Comparison of ENCODE assay signal across 7 mouse cellular contexts in genomic region chr19:8965771-8966170, GRCm38 (mm10). TPM values are rescaled to one million over a fixed set of nuclear protein-coding genes. Genes with fewer than 3 reads are reported as not detected.
DNase-seq lines count a peak whose midpoint lies in the region; ATAC-seq lines count a peak whose summit lies in the region.

No protein-coding gene starts in this region.

- H3K9me3 ChIP-seq in lung, embryonic 16.5 days (ENCODE audit: control insufficient read depth, low read length): no peaks in the 10 kb centered on the region
- no peaks in the 10 kb centered on the region for H3K9me3 ChIP-seq in heart, embryonic 14.5 days (ENCODE audit: control insufficient read depth, low read length)
- no peaks in the 10 kb centered on the region for H3K9me3 ChIP-seq in limb, embryonic 13.5 days
- no peaks in the 10 kb centered on the region for H3K9me3 ChIP-seq in stomach, embryonic 15.5 days

- H3K4me2 ChIP-seq in lung, embryonic 16.5 days (ENCODE audit: low read depth, low read length): peak overlapping the region; percentile 68
- peak overlapping the region; percentile 81 for H3K4me2 ChIP-seq in heart, embryonic 14.5 days (ENCODE audit: low read length)
- peak overlapping the region; percentile 92 for H3K4me2 ChIP-seq in limb, embryonic 13.5 days (replicated peaks)
- H3K4me2 ChIP-seq in stomach, embryonic 15.5 days: peak overlapping the region; percentile 60

- peak overlapping the region; percentile 98 for H3K27ac ChIP-seq in lung, embryonic 16.5 days (ENCODE audit: low read length)
- H3K27ac ChIP-seq in heart, embryonic 14.5 days (replicated peaks in 1 of 2; ENCODE audit: control insufficient read depth in 1 of 2, insufficient read depth in 1 of 2, low read depth in 2 of 2, low read length in 2 of 2): peak overlapping the region; percentile 92 to 96
- H3K27ac ChIP-seq in limb, embryonic 13.5 days: peak overlapping the region; percentile 96
- peak overlapping the region; percentile 95 for H3K27ac ChIP-seq in stomach, embryonic 15.5 days

- H3K9ac ChIP-seq in lung, embryonic 16.5 days (ENCODE audit: low read length): peak overlapping the region; percentile 65
- peak overlapping the region; percentile 77 for H3K9ac ChIP-seq in heart, embryonic 14.5 days (ENCODE audit: low read length)
- peak overlapping the region; percentile 72 for H3K9ac ChIP-seq in limb, embryonic 13.5 days
- 0 out of 2 replicates have a peak overlapping the region, but pooled peaks have one; percentile 26 for H3K9ac ChIP-seq in stomach, embryonic 15.5 days

- peaks cover 13% of the 10 kb centered on the region for H3K4me1 ChIP-seq in lung, embryonic 16.5 days (replicated peaks; ENCODE audit: control insufficient read depth, insufficient read depth, low read length)
- H3K4me1 ChIP-seq in heart, embryonic 14.5 days (ENCODE audit: control insufficient read depth in 2 of 2, insufficient read depth in 2 of 2, low read length in 2 of 2): peaks cover 6 to 14% of the 10 kb centered on the region in 2 experiments
- peaks cover 28% of the 10 kb centered on the region for H3K4me1 ChIP-seq in limb, embryonic 13.5 days
- H3K4me1 ChIP-seq in stomach, embryonic 15.5 days: peaks cover 6% of the 10 kb centered on the region; the same call in 1 of the 2 replicates

- no peak for DNase-seq in lung, postnatal 36 days
- peak; percentile 42 to 54 for DNase-seq in cerebellum, postnatal 14 days
- DNase-seq in urinary bladder, postnatal 36 days (ENCODE audit: low spot score in 2 of 2): no peak

- WGBS in lung, embryonic 16.5 days: 66% methylated on average over 8 of the region's 8 CpGs
- 69% methylated on average over 8 of the region's 8 CpGs for WGBS in heart, embryonic 14.5 days
- 73% methylated on average over 8 of the region's 8 CpGs for WGBS in limb, embryonic 13.5 days
- 68% methylated on average over 8 of the region's 8 CpGs for WGBS in stomach, embryonic 15.5 days

- no peak for ATAC-seq in lung, embryonic 16.5 days (ENCODE audit: low read depth)
- no peak for ATAC-seq in heart, embryonic 14.5 days (ENCODE audit: insufficient number of reproducible peaks, insufficient read depth, low FRiP score, low read depth)
- ATAC-seq in limb, embryonic 13.5 days (ENCODE audit: low FRiP score, low read depth): no peak
- no peak for ATAC-seq in stomach, embryonic 15.5 days (ENCODE audit: insufficient read depth, low FRiP score, low read depth)

- no peaks in the 10 kb centered on the region for H3K27me3 ChIP-seq in lung, embryonic 16.5 days (ENCODE audit: control insufficient read depth, insufficient read depth, low read depth, low read length)
- H3K27me3 ChIP-seq in heart, embryonic 14.5 days (ENCODE audit: control insufficient read depth, insufficient read depth, low read length): no peaks in the 10 kb centered on the region
- H3K27me3 ChIP-seq in limb, embryonic 13.5 days: no peaks in the 10 kb centered on the region
- H3K27me3 ChIP-seq in stomach, embryonic 15.5 days (replicated peaks): no peaks in the 10 kb centered on the region

- H3K4me3 ChIP-seq in lung, embryonic 16.5 days (ENCODE audit: low read length): peak overlapping the region; percentile 68
- H3K4me3 ChIP-seq in heart, embryonic 14.5 days (ENCODE audit: control insufficient read depth in 1 of 2, insufficient read depth in 1 of 2, low read depth in 1 of 2, low read length in 2 of 2): peak overlapping the region in 1 of 2 experiments; percentile 77; a peak in 2 of 4 replicates
- peak overlapping the region; percentile 87 for H3K4me3 ChIP-seq in limb, embryonic 13.5 days
- H3K4me3 ChIP-seq in stomach, embryonic 15.5 days (replicated peaks): peak overlapping the region; percentile 82

- peaks cover 54% of the 10 kb centered on the region for H3K36me3 ChIP-seq in lung, embryonic 16.5 days (ENCODE audit: control insufficient read depth, insufficient read depth, low read length)
- peaks cover 80% of the 10 kb centered on the region for H3K36me3 ChIP-seq in heart, embryonic 14.5 days (ENCODE audit: control insufficient read depth, insufficient read depth, low read length)
- peaks cover 75% of the 10 kb centered on the region for H3K36me3 ChIP-seq in limb, embryonic 13.5 days
- H3K36me3 ChIP-seq in stomach, embryonic 15.5 days: peaks cover 60% of the 10 kb centered on the region

RNA-seq across cellular contexts. Expression of gene Eef1g, which starts 1.1 kb away (rescaled TPM):
- 366 TPM in 2 replicates for polyA plus RNA-seq in lung, embryonic 16.5 days (2015; fragmentation: Nextera tagmentation; extraction: Ambion mirVana)
- 234 and 253 TPM in 2 replicates for polyA plus RNA-seq in heart, embryonic 14.5 days (2014; fragmentation: Nextera tagmentation; extraction: Ambion mirVana)
- polyA plus RNA-seq in limb, embryonic 13.5 days (2015; fragmentation: Nextera tagmentation; extraction: Ambion mirVana): 508 and 512 TPM in 2 replicates
- 383 and 461 TPM in 2 replicates for polyA plus RNA-seq in stomach, embryonic 15.5 days (2015; fragmentation: Nextera tagmentation; extraction: Ambion mirVana)

RNA-seq across cellular contexts. Expression of gene Tut1, which starts 12.1 kb away (rescaled TPM):
- 27.5 and 28.9 TPM in 2 replicates for polyA plus RNA-seq in lung, embryonic 16.5 days (2015; fragmentation: Nextera tagmentation; extraction: Ambion mirVana)
- 14.5 and 15.6 TPM in 2 replicates for polyA plus RNA-seq in heart, embryonic 14.5 days (2014; fragmentation: Nextera tagmentation; extraction: Ambion mirVana)
- 35.6 and 36.5 TPM in 2 replicates for polyA plus RNA-seq in limb, embryonic 13.5 days (2015; fragmentation: Nextera tagmentation; extraction: Ambion mirVana)
- 29.1 and 31.8 TPM in 2 replicates for polyA plus RNA-seq in stomach, embryonic 15.5 days (2015; fragmentation: Nextera tagmentation; extraction: Ambion mirVana)

RNA-seq across cellular contexts. Expression of gene Ahnak, which starts 23.3 kb away (rescaled TPM):
- 30.5 and 31.0 TPM in 2 replicates for polyA plus RNA-seq in lung, embryonic 16.5 days (2015; fragmentation: Nextera tagmentation; extraction: Ambion mirVana)
- polyA plus RNA-seq in heart, embryonic 14.5 days (2014; fragmentation: Nextera tagmentation; extraction: Ambion mirVana): 29.4 and 30.6 TPM in 2 replicates
- 35.2 and 35.6 TPM in 2 replicates for polyA plus RNA-seq in limb, embryonic 13.5 days (2015; fragmentation: Nextera tagmentation; extraction: Ambion mirVana)
- polyA plus RNA-seq in stomach, embryonic 15.5 days (2015; fragmentation: Nextera tagmentation; extraction: Ambion mirVana): 32.2 and 43.5 TPM in 2 replicates

RNA-seq across cellular contexts. Expression of gene Mta2, which starts 24.1 kb away (rescaled TPM):
- 149 and 164 TPM in 2 replicates for polyA plus RNA-seq in lung, embryonic 16.5 days (2015; fragmentation: Nextera tagmentation; extraction: Ambion mirVana)
- polyA plus RNA-seq in heart, embryonic 14.5 days (2014; fragmentation: Nextera tagmentation; extraction: Ambion mirVana): 19.8 and 26.5 TPM in 2 replicates
- polyA plus RNA-seq in limb, embryonic 13.5 days (2015; fragmentation: Nextera tagmentation; extraction: Ambion mirVana): 192 and 193 TPM in 2 replicates
- 132 and 142 TPM in 2 replicates for polyA plus RNA-seq in stomach, embryonic 15.5 days (2015; fragmentation: Nextera tagmentation; extraction: Ambion mirVana)

RNA-seq across cellular contexts. Expression of gene Eml3, which starts 36.4 kb away (rescaled TPM):
- 31.0 and 32.2 TPM in 2 replicates for polyA plus RNA-seq in lung, embryonic 16.5 days (2015; fragmentation: Nextera tagmentation; extraction: Ambion mirVana)
- 9.0 TPM in 2 replicates for polyA plus RNA-seq in heart, embryonic 14.5 days (2014; fragmentation: Nextera tagmentation; extraction: Ambion mirVana)
- 36.9 and 37.2 TPM in 2 replicates for polyA plus RNA-seq in limb, embryonic 13.5 days (2015; fragmentation: Nextera tagmentation; extraction: Ambion mirVana)
- polyA plus RNA-seq in stomach, embryonic 15.5 days (2015; fragmentation: Nextera tagmentation; extraction: Ambion mirVana): 31.7 and 32.6 TPM in 2 replicates

Comparison
In these comparisons a context has a peak if more than half of its experiments do, and no peak if none do; other contexts are left out.
1. H3K9ac ChIP-seq: peak in every context shown above with its lines; median percentile 77 in heart, embryonic 14.5 days; 72 in limb, embryonic 13.5 days; 65 in lung, embryonic 16.5 days; 26 in stomach, embryonic 15.5 days.
2. DNase-seq: peak in cerebellum, postnatal 14 days (2 of 2); none in lung, postnatal 36 days (single experiment) and urinary bladder, postnatal 36 days (0 of 2).
3. Peak in every context shown above with its lines, with median percentiles within 50 percentile points of each other: H3K27ac ChIP-seq and H3K4me2 ChIP-seq.